Mouse (Mus musculus) heart, postnatal 0 days (tissue): ENCODE measurements at regions not wholly inside any gene's neighbourhood (a gene's known extent, or its start where the extent isn't known, plus 50 kb on each side); places are given as distances from the start of the nearest gene placed in this dataset.

Experiments
- CTCF ChIP-seq: IDR thresholded peaks from 2 replicates; pipeline ENCODE4 v1.5.1; 2016; ENCODE audit warnings: antibody characterized with exemption, control low read depth, low read depth
- EP300 ChIP-seq: IDR thresholded peaks from 2 replicates; pipeline ENCODE4 v1.6.1; 2016; ENCODE audit warnings: antibody characterized with exemption, low read depth

DNA sequence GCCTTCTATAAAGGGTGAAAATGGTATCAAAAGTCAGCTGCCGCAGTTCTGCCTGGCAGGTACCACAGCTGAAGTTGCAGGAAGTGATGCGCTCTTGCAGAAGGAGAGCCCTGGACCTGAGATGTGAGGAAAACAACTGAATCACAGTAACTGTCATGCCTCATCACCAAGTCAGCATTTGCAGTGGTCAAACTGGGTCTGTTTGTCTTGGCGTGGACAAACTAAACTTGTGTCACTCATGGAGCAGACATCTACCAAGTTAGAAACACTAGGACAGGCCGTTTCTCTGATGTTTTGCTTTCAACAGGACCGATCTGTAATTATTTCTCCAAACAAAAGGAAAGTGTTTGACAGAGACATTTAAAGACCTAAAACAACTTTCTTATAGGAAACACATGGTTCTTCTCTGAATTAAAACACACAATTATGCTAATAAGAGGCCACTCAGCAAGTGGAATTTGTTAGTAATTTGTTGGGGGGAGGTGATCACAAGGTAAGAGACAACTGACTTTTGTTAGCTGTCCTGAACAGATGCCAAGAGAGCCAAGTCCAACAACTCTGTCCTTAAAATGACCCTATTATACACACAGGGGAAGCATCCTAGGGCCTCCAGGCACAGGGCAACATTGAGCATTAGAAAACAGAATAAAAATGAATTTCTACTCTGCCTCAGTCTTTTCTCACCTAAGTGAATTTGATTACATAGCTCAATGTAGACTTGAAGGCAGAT lies 470.2 kb downstream of the Ebf1 start:
- TF ChIP-seq CTCF (no peak), EP300 (no peak)
